Mouse (Mus musculus) spleen, postnatal 10 days (tissue): ENCODE measurements around the gene Dnaja3.

ENCODE experiments used
- DNase-seq, 2 experiments: peaks; one replicate each; pipeline ENCODE4 v3.0.0; 2021 to 2022; ENCODE audit warnings: low spot score in 2 of 2

The Dnaja3 gene

GRCm38 (mm10) chr16:4606431-4607084, 33.2 kb upstream of the Dnaja3 start:
- peak in 1 of 2 experiments; percentile 50 for DNase-seq

- DNase-seq: peak; percentile 60 to 86
Measured at GRCm38 (mm10) chr16:4607818-4608531, 31.8 kb upstream of the Dnaja3 start.

- no peak for DNase-seq
Measured at GRCm38 (mm10) chr16:4608532-4609059, 31.2 kb upstream of the Dnaja3 start.

- no peak for DNase-seq
Measured at GRCm38 (mm10) chr16:4611193-4611592, 28.6 kb upstream of the Dnaja3 start.

DNA sequence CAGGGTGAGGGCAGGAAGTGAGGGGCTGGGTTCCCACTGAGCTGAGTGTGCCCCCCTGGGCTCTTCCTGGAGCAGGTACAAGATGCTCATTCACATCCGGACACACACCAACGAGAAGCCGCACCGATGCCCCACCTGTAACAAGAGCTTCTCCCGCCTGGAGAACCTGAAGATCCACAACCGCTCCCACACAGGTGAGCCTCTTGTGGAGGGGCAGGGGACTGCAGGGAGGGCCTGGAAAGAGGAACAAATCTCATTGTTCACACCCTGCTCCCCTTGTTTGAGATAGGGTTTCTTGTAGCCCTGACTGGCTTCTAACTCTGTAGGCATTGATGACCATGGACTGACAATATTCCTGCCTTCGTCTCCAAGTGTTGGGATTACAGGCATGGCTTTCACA, 28.1 kb upstream of the Dnaja3 start:
- DNase-seq: no peak

GRCm38 (mm10) chr16:4613736-4614135, 26.1 kb upstream of the Dnaja3 start:
- DNase-seq: no peak

GRCm38 (mm10) chr16:4614639-4615038, 25.1 kb upstream of the Dnaja3 start:
- DNase-seq: no peak

DNA sequence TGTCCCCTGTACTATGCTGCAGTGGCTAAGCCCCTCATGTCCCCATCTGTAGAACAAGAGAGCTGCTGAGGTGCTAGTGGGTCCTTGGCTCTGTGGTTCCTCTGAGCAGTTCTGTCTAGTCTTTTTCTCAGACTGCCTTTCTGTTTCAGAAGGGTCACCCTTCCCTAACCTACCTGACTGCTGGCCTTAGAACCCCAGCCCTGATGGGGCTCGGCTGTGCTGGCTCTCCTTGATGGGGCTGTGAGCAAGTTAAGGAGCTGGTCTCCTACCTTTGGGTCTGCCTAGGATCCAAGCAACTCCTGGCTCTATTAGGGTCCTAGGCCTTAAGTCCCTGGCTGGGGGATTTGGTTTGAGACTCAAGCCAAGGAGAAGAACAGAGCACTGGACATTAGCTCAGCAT, 24.5 kb upstream of the Dnaja3 start:
- DNase-seq: no peak

DNA sequence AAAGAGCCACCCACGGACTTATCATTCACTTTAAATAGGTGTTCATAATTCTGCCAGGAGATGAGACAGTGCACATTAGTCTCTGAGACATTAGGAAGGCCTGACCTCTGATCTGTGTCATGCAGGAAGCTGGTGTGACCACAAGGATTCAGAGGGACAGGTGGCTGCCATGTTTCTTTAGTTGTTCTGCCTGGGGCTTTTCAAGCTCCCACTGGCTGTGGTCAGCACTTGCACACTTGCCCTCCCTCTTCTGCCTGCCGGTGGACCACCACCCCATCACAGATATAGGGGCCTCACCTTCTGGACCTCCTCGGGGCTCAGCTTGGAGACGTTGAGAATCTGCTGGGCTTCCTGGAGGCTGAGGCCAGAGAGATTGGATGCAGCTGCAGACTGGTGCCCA, 23.0 kb upstream of the Dnaja3 start:
- DNase-seq: no peak

DNA sequence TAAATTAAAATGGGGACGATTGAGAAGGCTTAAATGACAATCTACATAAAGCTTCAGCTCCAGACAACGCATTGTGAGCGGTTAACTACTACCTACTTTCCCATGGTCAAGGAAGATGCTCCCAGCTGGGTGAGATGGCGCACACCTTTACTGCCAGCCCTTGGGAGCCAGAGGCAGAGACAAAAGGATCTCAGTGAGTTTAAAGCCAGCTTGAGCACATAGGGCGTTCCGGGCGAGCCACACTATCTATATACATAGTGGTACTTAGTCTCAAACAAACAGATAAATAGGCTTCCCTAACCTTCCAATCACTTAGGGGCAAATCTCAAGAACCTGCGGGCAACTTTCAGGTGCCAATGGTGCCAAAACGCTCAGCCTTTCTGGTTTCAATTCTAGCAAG, 15.7 kb upstream of the Dnaja3 start:
- peak in 1 of 2 experiments; percentile 29 for DNase-seq

GRCm38 (mm10) chr16:4624481-4625110, 15.2 kb upstream of the Dnaja3 start, which contains the start of gene Pam16:
Gene Pam16 (minus strand): TSS chr16:4624988.
- DNase-seq: peak; percentile 82 to 94

GRCm38 (mm10) chr16:4627105-4627504, 12.7 kb upstream of the Dnaja3 start:
- no peak for DNase-seq

GRCm38 (mm10) chr16:4628898-4629419, 10.8 kb upstream of the Dnaja3 start:
- DNase-seq: no peak

- peak; percentile 82 to 89 for DNase-seq
Measured at GRCm38 (mm10) chr16:4629950-4630349, 9.8 kb upstream of the Dnaja3 start.

DNA sequence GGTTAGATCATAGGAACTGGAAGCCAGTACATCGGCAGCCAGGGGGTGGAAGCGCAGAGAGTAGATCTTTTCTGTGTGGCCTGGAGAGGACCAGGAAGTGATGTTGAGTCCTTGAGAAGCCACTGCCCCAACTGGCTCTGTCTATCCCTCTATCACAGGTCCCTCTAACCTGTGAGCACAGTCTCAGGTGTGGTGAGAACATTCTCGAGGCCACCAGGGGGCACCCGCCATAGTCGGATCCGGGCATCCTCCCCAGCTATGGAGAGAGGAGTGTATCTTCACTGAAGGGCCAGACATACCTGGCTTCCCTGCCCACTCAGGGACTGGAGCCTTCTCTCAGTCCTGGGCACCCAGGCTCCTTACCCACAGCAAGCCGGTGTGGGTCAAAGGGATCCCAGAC, 7.7 kb upstream of the Dnaja3 start:
- peak in 1 of 2 experiments; percentile 44 for DNase-seq

DNA sequence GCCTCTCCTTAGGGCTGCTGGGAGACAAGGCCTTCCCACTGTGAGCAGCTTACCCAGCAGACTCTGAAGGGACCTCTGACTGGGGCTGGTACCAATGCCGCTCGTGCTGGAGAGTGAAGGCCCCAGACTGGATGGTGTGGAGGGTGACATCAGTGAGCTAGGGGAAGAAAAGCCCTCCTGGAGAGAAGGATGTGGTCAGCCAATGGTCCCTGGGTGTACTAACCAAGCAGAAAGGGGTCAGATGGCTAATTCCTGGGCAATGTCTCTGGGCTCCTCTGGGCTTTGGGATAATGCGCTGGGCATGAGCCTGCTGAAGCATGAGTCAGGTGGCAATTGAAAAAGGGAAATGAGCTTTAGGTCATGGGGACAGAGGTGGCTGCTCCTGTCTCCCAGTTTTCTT, 6.1 kb upstream of the Dnaja3 start:
- DNase-seq: no peak

- DNase-seq: no peak
Measured at GRCm38 (mm10) chr16:4634681-4635080, 5.1 kb upstream of the Dnaja3 start.

DNA sequence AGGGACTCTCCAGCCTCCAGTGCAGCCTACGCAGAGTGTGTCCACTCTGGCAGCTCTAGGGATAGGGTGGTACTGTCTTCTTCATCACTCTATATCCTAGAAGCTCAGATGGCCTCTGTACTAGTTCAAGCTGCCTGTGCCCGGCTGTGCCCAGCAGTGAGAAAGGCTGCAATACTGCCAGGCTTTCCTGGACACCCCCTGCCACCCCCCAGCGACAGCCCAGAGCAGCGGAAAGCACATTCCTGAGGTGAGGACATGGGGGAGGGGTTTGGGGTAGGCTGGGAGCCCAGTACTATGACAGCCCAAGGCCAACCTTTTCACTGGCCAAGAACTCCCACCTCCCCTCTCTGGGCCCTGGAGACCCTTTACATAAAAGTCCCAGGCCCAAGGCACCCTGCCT, 4.0 kb upstream of the Dnaja3 start:
- DNase-seq: no peak

DNA sequence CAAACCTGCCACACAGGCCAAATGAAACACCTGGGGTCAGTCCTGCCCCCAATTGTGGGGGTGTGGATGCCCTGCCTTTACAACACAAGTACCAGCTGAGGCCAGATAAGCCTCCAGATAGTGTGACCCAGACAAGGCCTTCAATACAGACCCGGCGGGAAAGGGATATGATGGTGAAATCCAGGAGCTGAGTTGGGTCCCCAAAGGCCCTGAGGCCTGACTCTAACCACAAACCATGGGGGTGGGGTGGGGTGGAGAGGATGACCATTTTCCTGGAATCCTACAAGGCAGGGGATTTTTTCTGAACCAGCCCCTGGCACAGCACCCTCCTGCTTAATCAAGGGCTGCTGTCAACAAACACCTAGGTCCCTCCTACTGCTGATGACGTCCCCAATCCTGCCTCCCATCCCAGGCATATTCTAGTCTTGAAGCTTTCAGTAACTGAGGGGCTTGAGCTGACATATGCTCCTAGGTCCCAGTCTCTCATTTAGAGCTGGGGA, 848 bp upstream of the Dnaja3 start:
- no peak for DNase-seq

DNA sequence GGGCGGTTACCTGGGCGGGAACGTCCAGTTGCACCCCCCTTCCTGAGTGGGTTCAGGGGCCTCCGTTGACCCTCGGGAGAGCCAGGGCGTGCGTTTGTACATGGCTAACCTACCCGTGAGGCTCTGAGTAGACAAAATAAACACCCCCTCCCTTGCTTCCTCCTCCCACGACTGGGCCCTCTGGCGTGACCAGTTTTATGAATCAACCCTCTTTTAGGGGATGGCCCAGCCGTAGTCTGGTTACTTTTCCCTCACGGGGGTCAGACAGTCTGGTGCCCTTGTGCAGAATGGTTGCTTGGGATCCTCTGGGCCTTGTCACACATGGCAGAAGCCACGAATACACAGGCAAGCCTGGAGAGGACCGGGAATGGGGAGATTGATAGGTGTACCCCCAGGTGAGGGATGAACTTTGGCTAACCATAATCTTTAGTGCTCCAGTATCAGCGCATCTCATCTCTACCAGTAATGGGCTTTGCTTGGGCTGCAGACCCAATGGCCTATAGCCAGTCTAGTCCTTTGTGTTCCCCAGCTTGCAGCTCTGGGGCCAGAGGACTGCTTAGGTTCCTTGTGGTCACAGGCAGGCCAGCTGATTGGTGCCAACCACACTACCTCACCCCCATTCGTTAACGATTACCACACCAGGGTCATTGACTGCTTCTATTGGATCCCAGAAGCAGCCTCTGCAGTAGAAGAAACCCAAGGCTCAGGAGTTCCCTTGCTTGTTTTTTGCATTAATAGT, 647 bp downstream of the Dnaja3 start:
- peak in 1 of 2 experiments; percentile 43 for DNase-seq

DNA sequence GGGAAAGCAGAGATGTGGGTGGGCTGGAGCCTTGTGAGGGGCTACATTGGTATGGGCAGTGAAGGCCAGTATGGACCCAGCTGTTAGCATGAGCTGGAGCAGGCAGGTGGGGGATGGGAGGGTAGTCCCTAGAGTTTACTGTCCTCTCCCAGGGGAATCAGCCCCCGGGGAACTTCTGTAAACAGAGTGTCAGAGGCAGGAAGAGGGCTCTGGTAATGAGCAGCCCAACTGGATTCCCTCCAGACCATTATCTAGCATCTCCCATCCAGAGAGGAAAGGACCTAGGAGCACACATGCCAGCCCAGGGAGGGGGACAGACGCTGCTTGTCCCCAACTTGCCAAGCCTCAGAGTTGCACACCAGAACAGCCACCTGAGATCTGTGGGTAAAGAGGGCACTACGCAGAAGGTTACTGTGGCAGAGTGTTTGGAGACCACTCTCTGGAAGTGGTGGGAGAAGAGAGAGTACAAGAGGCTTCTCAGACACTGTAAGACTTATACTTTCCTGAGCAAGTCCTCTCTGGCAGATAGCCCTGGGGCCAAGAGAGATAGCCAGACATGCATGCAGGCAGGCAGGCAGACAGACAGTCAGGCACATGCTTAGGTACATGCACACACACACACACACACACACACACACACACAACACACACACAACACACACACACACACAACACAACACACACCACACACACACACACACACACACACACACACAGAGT, 1.5 kb downstream of the Dnaja3 start:
- DNase-seq: peak in 1 of 2 experiments; percentile 55
